Mouse (Mus musculus): ENCODE data around the gene Spg7.

DNA sequence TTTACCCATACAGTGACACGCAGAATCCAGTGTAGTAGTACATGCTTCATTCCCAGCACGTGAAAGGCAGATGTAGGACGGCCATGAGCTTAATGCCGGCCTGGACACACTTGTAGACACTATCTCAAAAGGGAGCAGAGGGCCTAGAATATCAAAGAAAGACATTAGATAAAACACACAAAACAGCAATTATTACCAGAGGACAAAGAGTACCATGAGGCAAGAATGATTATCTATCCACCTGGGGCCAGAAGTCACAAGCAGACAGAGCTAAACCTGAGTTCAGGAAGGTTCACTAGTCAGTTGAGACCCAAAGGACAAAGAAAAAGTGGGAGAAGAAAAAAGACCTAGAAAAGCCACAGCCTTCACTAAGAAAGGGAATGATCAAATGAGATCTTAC, 45.6 kb upstream of the Spg7 start:
- no peak for TF ChIP-seq CTCF (IDR thresholded peaks at IDR 0.05; ENCODE audit: low read depth, low read length)
- no peak for TF ChIP-seq POLR2A (IDR thresholded peaks at IDR 0.05; ENCODE audit: borderline replicate concordance, low read depth, low read length)

Measured in bone marrow macrophage, adult 2 months (primary cell).